Comparison of ENCODE assay signal across 14 mouse cellular contexts in the genomic region with DNA sequence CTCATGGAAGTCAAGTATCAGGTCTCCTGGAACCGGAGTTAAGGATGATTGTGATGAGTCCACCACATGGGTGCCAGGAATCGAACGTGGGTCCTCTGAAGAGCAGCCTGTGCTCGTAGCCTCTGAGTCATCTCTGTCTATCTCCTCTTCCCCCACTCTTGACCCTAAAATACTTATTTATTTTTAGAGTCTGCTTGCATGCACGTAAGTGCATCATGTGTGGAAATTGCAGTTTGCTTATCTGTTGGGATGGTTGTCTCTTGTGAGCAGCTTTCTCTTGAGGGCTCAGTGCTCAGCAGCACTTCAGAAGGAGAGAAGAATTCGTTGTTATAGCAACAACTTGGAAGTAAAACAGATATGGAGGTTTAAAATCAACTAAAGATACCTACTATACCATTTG. TPM values are rescaled to one million over a fixed set of nuclear protein-coding genes. Genes with fewer than 3 reads are reported as not detected.
"Had no signal": no experiment of that assay in that cellular context is flagged by ENCODE, and none has a peak within 500 bp of the region (broad histone marks: within the 10 kb centered on the region; RNA-seq: fewer than 3 reads in every experiment).

No protein-coding gene starts in this region.

- H3K4me1 ChIP-seq: midbrain, embryonic 13.5 days had no signal

- H3K9me3 ChIP-seq: limb, embryonic 13.5 days; midbrain, embryonic 13.5 days; stomach, embryonic 15.5 days had no signal

- H3K27ac ChIP-seq: layer of hippocampus, adult 2 months; limb, embryonic 13.5 days; liver, embryonic 14.5 days; midbrain, embryonic 13.5 days; stomach, embryonic 15.5 days had no signal

- H3K4me2 ChIP-seq: limb, embryonic 13.5 days; midbrain, embryonic 13.5 days; stomach, embryonic 15.5 days had no signal

- DNase-seq: kidney, postnatal 10 days; kidney, postnatal 4 days; left cerebral cortex, postnatal 4 days; lung, adult 18-20 months; right cerebral cortex, postnatal 14 days; thymus, postnatal 36 days had no signal

- H3K27me3 ChIP-seq: limb, embryonic 13.5 days; midbrain, embryonic 13.5 days; stomach, embryonic 15.5 days had no signal

- H3K9ac ChIP-seq: limb, embryonic 13.5 days; liver, embryonic 14.5 days; midbrain, embryonic 13.5 days; stomach, embryonic 15.5 days had no signal

- ATAC-seq: midbrain, embryonic 13.5 days had no signal

- H3K4me3 ChIP-seq: layer of hippocampus, adult 2 months; limb, embryonic 13.5 days; midbrain, embryonic 13.5 days; stomach, embryonic 15.5 days had no signal

RNA-seq across cellular contexts. Expression of a gene that starts 37.5 kb away (rescaled TPM):
- total RNA-seq: liver, adult 2 months had no signal
- polyA plus RNA-seq: lung, embryonic 16.5 days; neural tube, embryonic 14.5 days had no signal
